Mouse (Mus musculus) ovary, postnatal 36 days (tissue): ENCODE measurements around the gene Map4k5.

Source experiments
- DNase-seq: peaks from one replicate; pipeline ENCODE4 v3.0.0; 2022; ENCODE audit warnings: low spot score, mixed read lengths

Gene Map4k5

GRCm38 (mm10) chr12:69843531-69844445 is 49.2 kb downstream of the Map4k5 start:
- DNase-seq = no peak

- no peak for DNase-seq
These were observed 54.6 kb downstream of the Map4k5 start for GRCm38 (mm10) chr12:69838376-69838775.

- DNase-seq = no peak
These were observed 58.9 kb downstream of the Map4k5 start for GRCm38 (mm10) chr12:69833982-69834604.

- no peak for DNase-seq
These were observed 61.6 kb downstream of the Map4k5 start for GRCm38 (mm10) chr12:69831239-69831910.

- no peak for DNase-seq
These were observed 64.8 kb downstream of the Map4k5 start for GRCm38 (mm10) chr12:69828214-69828613.

GRCm38 (mm10) chr12:69824881-69825597 is 68.0 kb downstream of the Map4k5 start:
- no peak for DNase-seq

- DNase-seq = peak; percentile 49
These were observed 78.7 kb downstream of the Map4k5 start for GRCm38 (mm10) chr12:69814272-69814671.

GRCm38 (mm10) chr12:69813596-69813995 is 79.4 kb downstream of the Map4k5 start:
- DNase-seq = no peak

GRCm38 (mm10) chr12:69812986-69813385 is 80.0 kb downstream of the Map4k5 start:
- DNase-seq = no peak

- no peak for DNase-seq
These were observed 81.0 kb downstream of the Map4k5 start for GRCm38 (mm10) chr12:69811976-69812375.

- DNase-seq = no peak
These were observed 83.6 kb downstream of the Map4k5 start for GRCm38 (mm10) chr12:69809439-69809838.

- DNase-seq = no peak
These were observed 85.5 kb downstream of the Map4k5 start for GRCm38 (mm10) chr12:69807399-69807985.

- no peak for DNase-seq
These were observed 87.9 kb downstream of the Map4k5 start for GRCm38 (mm10) chr12:69805148-69805547.

- DNase-seq = no peak
These were observed 88.5 kb downstream of the Map4k5 start for GRCm38 (mm10) chr12:69804393-69805070.

- DNase-seq = no peak
These were observed 89.8 kb downstream of the Map4k5 start for GRCm38 (mm10) chr12:69803196-69803595.

GRCm38 (mm10) chr12:69800586-69800985 is 92.4 kb downstream of the Map4k5 start:
- DNase-seq = no peak

- no peak for DNase-seq
These were observed 96.7 kb downstream of the Map4k5 start for GRCm38 (mm10) chr12:69796311-69796710.

- peak; percentile 75 for DNase-seq
These were observed 102.2 kb downstream of the Map4k5 start, which contains the start of gene Cdkl1 for GRCm38 (mm10) chr12:69790530-69791505. Gene Cdkl1 (minus strand): TSS chr12:69791267.

- DNase-seq = no peak
These were observed 103.1 kb downstream of the Map4k5 start for GRCm38 (mm10) chr12:69789766-69790529.
